Comparison of ENCODE assay signal across 21 mouse cellular contexts in the genomic region with DNA sequence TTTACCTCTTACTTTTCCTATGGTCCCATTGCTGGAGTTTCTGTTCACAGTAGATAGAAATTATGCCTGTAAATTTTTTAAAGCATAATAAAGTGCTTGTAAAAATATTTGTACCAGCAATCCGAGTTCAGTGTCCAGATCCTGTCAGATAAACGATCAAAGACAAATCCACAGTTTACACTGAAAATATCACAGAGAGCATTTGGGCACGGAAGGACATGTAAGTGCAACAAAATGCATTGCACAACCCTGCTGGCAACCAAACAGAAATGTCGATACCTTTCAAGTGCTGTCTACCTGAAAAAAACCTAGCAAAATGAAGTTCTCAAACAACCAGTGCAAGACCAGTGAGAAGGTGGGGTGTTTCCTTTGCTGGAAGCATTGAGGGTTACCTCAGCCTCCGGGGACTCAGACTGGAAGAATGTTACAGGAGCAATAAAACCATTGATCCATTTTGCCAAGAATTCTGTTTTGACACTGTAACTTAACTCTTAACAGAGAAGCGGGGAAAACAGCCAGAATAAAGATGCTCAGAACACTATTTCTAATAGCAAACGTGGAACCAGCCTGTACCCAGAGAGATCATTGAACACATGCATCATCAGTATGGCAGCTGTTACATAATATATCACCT.
"Had no signal": no experiment of that assay in that cellular context is flagged by ENCODE, and none has a peak within 500 bp of the region (broad histone marks: within the 10 kb centered on the region; RNA-seq: fewer than 3 reads in every experiment).

No protein-coding gene starts in this region.

- H3K4me1 ChIP-seq: midbrain, embryonic 12.5 days; midbrain, embryonic 15.5 days; neural tube, embryonic 12.5 days; neural tube, embryonic 15.5 days had no signal

- ATAC-seq: intestine, postnatal 0 days; midbrain, embryonic 15.5 days had no signal

- H3K36me3 ChIP-seq: limb, embryonic 13.5 days; midbrain, embryonic 12.5 days; midbrain, embryonic 15.5 days; neural tube, embryonic 12.5 days; neural tube, embryonic 15.5 days had no signal

- H3K27me3 ChIP-seq: midbrain, embryonic 12.5 days; midbrain, embryonic 15.5 days; neural tube, embryonic 12.5 days; neural tube, embryonic 15.5 days had no signal

- H3K9ac ChIP-seq: limb, embryonic 13.5 days; liver, embryonic 14.5 days; midbrain, embryonic 12.5 days; midbrain, embryonic 15.5 days; neural tube, embryonic 12.5 days; neural tube, embryonic 15.5 days had no signal

- H3K27ac ChIP-seq: limb, embryonic 13.5 days; liver, embryonic 14.5 days; macrophage; midbrain, embryonic 12.5 days; midbrain, embryonic 15.5 days; neural tube, embryonic 12.5 days; neural tube, embryonic 15.5 days; stomach, postnatal 0 days had no signal

- DNase-seq: kidney, adult 2 months; kidney, postnatal 10 days; kidney, postnatal 36 days; left cerebral cortex, postnatal 4 days; lung, adult 2 months; lung, postnatal 10 days; right cerebral cortex, adult 18-20 months; right cerebral cortex, postnatal 14 days; right cerebral cortex, postnatal 4 days; thymus, adult 2 months; thymus, postnatal 14 days; thymus, postnatal 4 days had no signal

- H3K4me3 ChIP-seq: limb, embryonic 13.5 days; midbrain, embryonic 12.5 days; midbrain, embryonic 15.5 days; neural tube, embryonic 12.5 days; neural tube, embryonic 15.5 days had no signal

- H3K9me3 ChIP-seq: limb, embryonic 13.5 days; midbrain, embryonic 12.5 days; midbrain, embryonic 15.5 days; neural tube, embryonic 12.5 days; neural tube, embryonic 15.5 days had no signal

- H3K4me2 ChIP-seq: limb, embryonic 13.5 days; midbrain, embryonic 12.5 days; midbrain, embryonic 15.5 days; neural tube, embryonic 12.5 days; neural tube, embryonic 15.5 days had no signal
